Mouse (Mus musculus) MEL (cell line): ENCODE data around the gene Rad51b. TPM values are rescaled to one million over a fixed set of nuclear protein-coding genes. Genes with fewer than 3 reads are reported as not detected.

Experiments
- DNase-seq: peaks from one replicate; pipeline ENCODE4 v3.0.0; 2011; ENCODE audit warnings: low read depth, low spot score
- H3K27ac ChIP-seq: 2 replicates; pipeline ENCODE4 v1.5.1; 2012; ENCODE audit warnings: low read depth, mild to moderate bottlenecking, control low read depth, low read length, moderate library complexity; ENCODE audit not compliant: control insufficient read depth
- H3K27me3 ChIP-seq, 2 experiments: fragments of 150-350 bp in 1 of 2; sonication (generic) in 1 of 2; 2 replicates each; pipeline ENCODE4 v1.6.1; 2012; ENCODE audit warnings: low read length in 2 of 2, mild to moderate bottlenecking in 2 of 2, improper control_type of control experiment in 1 of 2, moderate library complexity in 1 of 2; ENCODE audit not compliant: insufficient read depth in 2 of 2, control insufficient read depth in 1 of 2
- H3K36me3 ChIP-seq, 2 experiments: 2 replicates each; pipeline ENCODE4 v1.6.1; 2012 to 2014; ENCODE audit warnings: low read length in 2 of 2, improper control_type of control experiment in 1 of 2, inconsistent platforms in 1 of 2, mild to moderate bottlenecking in 1 of 2; ENCODE audit not compliant: insufficient read depth in 2 of 2, control insufficient read depth in 1 of 2
- H3K4me1 ChIP-seq, 2 experiments: fragments of 150-350 bp in 1 of 2; sonication (generic) in 1 of 2; 2 replicates each; pipeline ENCODE4 v1.6.1; 2012; ENCODE audit warnings: low read length in 2 of 2, improper control_type of control experiment in 1 of 2, mild to moderate bottlenecking in 1 of 2; ENCODE audit not compliant: insufficient read depth in 2 of 2, control insufficient read depth in 1 of 2
- H3K4me3 ChIP-seq, 2 experiments: fragments of 150-350 bp in 1 of 2; sonication (generic) in 1 of 2; 2 replicates each; pipeline ENCODE4 v1.5.1; 2012; ENCODE audit warnings: low read depth in 2 of 2, low read length in 2 of 2, mild to moderate bottlenecking in 2 of 2, moderate library complexity in 2 of 2, control low read depth in 1 of 2, improper control_type of control experiment in 1 of 2; ENCODE audit not compliant: control insufficient read depth in 1 of 2, insufficient read depth in 1 of 2
- H3K79me2 ChIP-seq: 2 replicates; pipeline ENCODE4 v1.6.1; 2012; ENCODE audit warnings: mild to moderate bottlenecking, low read length, moderate library complexity; ENCODE audit not compliant: control insufficient read depth, poor library complexity, insufficient read depth
- H3K9ac ChIP-seq: 2 replicates; pipeline ENCODE4 v1.6.1; 2012; ENCODE audit warnings: low read depth, mild to moderate bottlenecking, control low read depth, low read length, moderate library complexity; ENCODE audit not compliant: control insufficient read depth, poor library complexity, severe bottlenecking
- H3K9me3 ChIP-seq: fragments of 150-350 bp; sonication (generic); replicated peaks from 2 replicates; pipeline ENCODE4 v1.6.1; 2012; ENCODE audit warnings: mild to moderate bottlenecking, low read length, improper control_type of control experiment, moderate library complexity; ENCODE audit not compliant: insufficient read depth
- BHLHE40 ChIP-seq: IDR thresholded peaks from 2 replicates; pipeline ENCODE4 v1.6.1; 2012; ENCODE audit warnings: low read depth, mild to moderate bottlenecking, inconsistent platforms, low read length, improper control_type of control experiment, borderline replicate concordance
- CHD1 ChIP-seq: IDR thresholded peaks from 2 replicates; pipeline ENCODE4 v1.6.1; 2012; ENCODE audit warnings: low read depth, mild to moderate bottlenecking, inconsistent platforms, low read length, improper control_type of control experiment
- CHD2 ChIP-seq: IDR thresholded peaks from 2 replicates; pipeline ENCODE4 v1.6.1; 2011; ENCODE audit warnings: low read length, improper control_type of control experiment
- ELF1 ChIP-seq: IDR thresholded peaks from 2 replicates; pipeline ENCODE4 v1.6.1; 2014; ENCODE audit warnings: low read depth, mild to moderate bottlenecking, inconsistent platforms, low read length, improper control_type of control experiment, moderate library complexity
- GABPA ChIP-seq: IDR thresholded peaks from 2 replicates; pipeline ENCODE4 v1.6.1; 2012; ENCODE audit warnings: low read depth, mild to moderate bottlenecking, inconsistent platforms, low read length, improper control_type of control experiment, moderate library complexity
- GATA1 ChIP-seq: IDR thresholded peaks from 2 replicates; pipeline ENCODE4 v1.6.1; 2011; ENCODE audit warnings: low read depth, low read length, improper control_type of control experiment
- HCFC1 ChIP-seq: IDR thresholded peaks from 2 replicates; pipeline ENCODE4 v1.6.1; 2012; ENCODE audit warnings: low read depth, mild to moderate bottlenecking, inconsistent platforms, low read length, improper control_type of control experiment, moderate library complexity
- KAT2A ChIP-seq: conservative IDR thresholded peaks from 2 replicates; pipeline ENCODE4 v1.6.1; 2012; ENCODE audit warnings: low read depth, low read length, improper control_type of control experiment, inconsistent platforms
- MAZ ChIP-seq: IDR thresholded peaks from 2 replicates; pipeline ENCODE4 v1.6.1; 2012; ENCODE audit warnings: low read depth, mild to moderate bottlenecking, inconsistent platforms, low read length, improper control_type of control experiment
- MEF2A ChIP-seq: IDR thresholded peaks from 2 replicates; pipeline ENCODE4 v1.6.1; 2014; ENCODE audit warnings: low read depth, mild to moderate bottlenecking, inconsistent platforms, low read length, improper control_type of control experiment; ENCODE audit not compliant: poor library complexity, insufficient replicate concordance, severe bottlenecking; ENCODE audit errors: extremely low read depth
- MXI1 ChIP-seq: IDR thresholded peaks from 2 replicates; pipeline ENCODE4 v1.6.1; 2011; ENCODE audit warnings: mild to moderate bottlenecking, low read depth, low read length, improper control_type of control experiment
- MYB ChIP-seq: IDR thresholded peaks from 2 replicates; pipeline ENCODE4 v1.6.1; 2011; ENCODE audit warnings: mild to moderate bottlenecking, low read depth, low read length, improper control_type of control experiment
- NELFE ChIP-seq: IDR thresholded peaks from 2 replicates; pipeline ENCODE4 v1.6.1; 2011; ENCODE audit warnings: low read depth, low read length, improper control_type of control experiment
- NRF1 ChIP-seq: IDR thresholded peaks from 2 replicates; pipeline ENCODE4 v1.6.1; 2014; ENCODE audit warnings: low read depth, mild to moderate bottlenecking, inconsistent platforms, low read length, improper control_type of control experiment, moderate library complexity; ENCODE audit not compliant: poor library complexity, insufficient read depth, severe bottlenecking
- SIN3A ChIP-seq: IDR thresholded peaks from 2 replicates; pipeline ENCODE4 v1.6.1; 2012; ENCODE audit warnings: low read length, improper control_type of control experiment, inconsistent platforms
- SMC3 ChIP-seq: IDR thresholded peaks from 2 replicates; pipeline ENCODE4 v1.6.1; 2011; ENCODE audit warnings: low read depth, low read length, improper control_type of control experiment
- TAL1 ChIP-seq: IDR thresholded peaks from 2 replicates; pipeline ENCODE4 v1.6.1; 2012; ENCODE audit warnings: mild to moderate bottlenecking, inconsistent platforms, low read length, moderate library complexity, mixed read lengths
- ZC3H11A ChIP-seq: IDR thresholded peaks from 2 replicates; pipeline ENCODE4 v1.6.1; 2012; ENCODE audit warnings: low read depth, mild to moderate bottlenecking, inconsistent platforms, low read length, improper control_type of control experiment
- ZMIZ1 ChIP-seq: IDR thresholded peaks from 2 replicates; pipeline ENCODE4 v1.6.1; 2012; ENCODE audit warnings: low read depth, mild to moderate bottlenecking, inconsistent platforms, low read length, improper control_type of control experiment, moderate library complexity
- polyA plus RNA-seq, 2 experiments: library from polyadenylated mRNA; stranded (reverse) in 1 of 2; unstranded in 1 of 2; fragments of >175 nt in 1 of 2; fragments of >200 nt in 1 of 2; gene quantifications; 2 replicates each; pipeline versions ENCODE4 v1.2.1 to v1.2.4; 2012; ENCODE audit warnings: low replicate concordance in 2 of 2, low read depth in 1 of 2; ENCODE audit not compliant: insufficient read length in 2 of 2, insufficient read depth in 1 of 2, missing spikeins in 1 of 2
- total RNA-seq: library from RNA; depleted of rRNA; stranded (reverse); fragments of 300-350 nt; gene quantifications from 2 replicates; pipeline ENCODE4 v1.2.3, GENCODE M21; 2012

The Rad51b gene
- total and polyA plus RNA-seq, 3 experiments, result 3.6 to 5.7 TPM; not detected in 1

- TF ChIP-seq CHD2 (no peak), ZC3H11A (no peak), MAZ (no peak), MXI1 (peak; percentile 46; the same call in 1 of the 2 replicates), KAT2A (no peak), NRF1 (no peak), MYB (0 out of 2 replicates have a peak, but pooled peaks have one; percentile 16)
These were observed 465.6 kb downstream of the Rad51b start (continued) for GRCm38 (mm10) chr12:79762570-79763275.

GRCm38 (mm10) chr12:79766116-79766515 is 469.0 kb downstream of the Rad51b start:
- peaks cover 0 to 45% of the 10 kb centered on the region in 2 experiments; a peak in 2 of 4 replicates for H3K36me3 ChIP-seq
- H3K4me1 ChIP-seq, result peaks cover 30 to 33% of the 10 kb centered on the region in 2 experiments
- TF ChIP-seq GABPA (no peak), TAL1 (no peak), CHD1 (no peak), MEF2A (no peak), NRF1 (no peak), NELFE (no peak), SIN3A (no peak), SMC3 (no peak), ELF1 (no peak), BHLHE40 (no peak), HCFC1 (no peak), GATA1 (no peak), CHD2 (no peak), MXI1 (no peak), ZMIZ1 (no peak)

More at GRCm38 (mm10) chr12:79766116-79766515, 469.0 kb downstream of the Rad51b start:
- no peaks in the 10 kb centered on the region for H3K27me3 ChIP-seq
- no peak for DNase-seq
- H3K79me2 ChIP-seq, result no peaks in the 10 kb centered on the region
- no peaks in the 10 kb centered on the region for H3K9me3 ChIP-seq
- no peak overlapping the region for H3K9ac ChIP-seq
- H3K27ac ChIP-seq, result no peak overlapping the region
- H3K4me3 ChIP-seq, result no peak overlapping the region
